Mouse (Mus musculus) common myeloid progenitor, adult 5-6 weeks (primary cell): ENCODE data around the gene Litaf. TPM values are rescaled to one million over a fixed set of nuclear protein-coding genes. Genes with fewer than 3 reads are reported as not detected.

ENCODE experiments used
- ATAC-seq: replicated peaks from 2 replicates; pipeline ENCODE4 v1.8.0; 2016; ENCODE audit warnings: low read depth, mild to moderate bottlenecking, moderate TSS enrichment, inconsistent platforms; ENCODE audit not compliant: poor library complexity, severe bottlenecking
- total RNA-seq: library from RNA; stranded (forward); fragments of 200-1000, 187-1606 nt; gene quantifications from 2 replicates; pipeline ENCODE4 v1.2.3, GENCODE M21; 2017

Gene Litaf
- total RNA-seq, 1 experiment from 2014 or later: 18.4 TPM

DNA sequence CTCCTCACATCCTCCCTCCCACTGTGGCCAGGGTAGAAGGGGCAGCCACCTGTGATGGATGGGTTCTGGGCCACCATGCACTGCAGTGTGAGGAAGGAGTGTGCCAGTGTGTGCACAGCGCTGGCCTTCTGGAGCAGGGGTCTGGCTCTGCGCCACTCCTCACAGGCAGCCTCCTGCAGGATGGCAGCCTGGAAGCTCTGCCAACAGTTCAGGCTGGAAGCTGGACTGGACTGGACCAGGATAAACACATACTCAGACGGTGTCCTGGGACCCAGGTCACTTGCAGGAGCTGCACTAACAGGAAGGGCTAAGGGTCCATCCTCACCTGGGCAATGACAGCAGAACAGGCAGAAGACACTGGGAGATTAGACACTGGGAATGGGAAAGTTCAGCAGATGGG lies 132.6 kb downstream of the Litaf start:
- ATAC-seq: no peak

DNA sequence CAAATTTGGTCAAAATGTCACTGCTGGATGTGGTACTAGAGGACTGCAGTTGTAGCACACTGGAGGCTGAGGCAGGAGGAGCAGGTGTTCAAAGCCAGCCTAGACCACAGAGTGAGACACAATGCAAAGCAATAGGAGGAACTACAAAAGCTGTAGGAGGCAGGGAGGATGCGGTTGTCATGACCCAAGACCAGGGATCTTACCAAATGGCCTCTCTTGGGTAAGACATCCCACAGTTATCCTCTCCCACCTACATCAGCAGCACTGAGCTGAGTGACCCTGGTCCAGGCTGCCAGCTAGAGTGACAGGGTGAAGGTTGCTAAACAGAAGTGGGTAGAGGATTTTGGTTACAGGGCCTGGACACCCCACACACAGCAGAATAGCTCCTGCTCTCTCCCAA lies 138.9 kb downstream of the Litaf start:
- ATAC-seq: peak; percentile 54; the same call in 1 of the 2 replicates

DNA sequence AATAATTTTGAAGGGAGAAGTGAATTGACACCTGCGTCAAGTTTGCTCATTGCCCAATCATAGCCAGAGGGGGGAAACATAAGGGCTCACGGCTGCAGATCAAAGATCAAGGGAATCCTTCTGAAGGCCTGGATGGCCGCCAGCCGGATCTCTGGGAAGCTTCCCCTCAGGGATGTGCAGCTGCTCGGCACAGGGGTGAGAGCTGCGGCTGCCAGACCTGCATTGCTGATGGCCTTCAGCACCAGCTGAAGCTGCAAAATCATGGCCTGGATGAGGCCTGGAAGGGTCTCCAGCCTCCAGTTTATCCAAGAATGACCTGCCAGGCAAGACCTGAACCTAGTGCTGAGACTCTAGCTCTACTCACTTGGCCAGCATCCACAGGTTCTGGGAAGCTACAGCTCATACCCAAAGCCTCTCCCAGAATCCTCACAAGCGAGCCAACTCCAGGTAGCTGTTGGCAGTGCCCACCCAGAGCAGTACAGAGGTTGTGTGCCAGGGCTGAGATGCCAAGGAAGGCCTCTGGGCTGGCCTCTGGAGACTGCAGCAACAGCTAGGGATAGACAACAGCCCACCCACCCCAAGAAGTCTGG lies 140.3 kb downstream of the Litaf start:
- no peak for ATAC-seq

DNA sequence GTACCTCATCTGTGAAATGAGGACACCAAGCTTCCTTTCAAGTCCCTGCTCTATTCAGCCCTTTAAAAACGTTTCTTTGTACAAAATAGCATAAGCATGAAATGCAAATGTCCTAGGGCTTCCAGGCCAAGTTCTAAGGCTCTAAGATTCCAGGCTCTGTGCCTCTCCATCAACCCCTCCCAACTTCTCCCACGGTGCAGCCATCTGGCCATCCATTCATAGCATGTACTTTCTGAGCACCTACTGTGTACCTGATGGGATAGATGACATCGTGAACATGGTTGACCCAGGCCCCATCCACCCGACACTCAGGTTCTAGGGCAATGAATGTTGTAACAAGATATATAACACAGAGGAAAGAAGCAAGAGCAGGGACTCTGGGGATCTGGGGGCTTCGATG lies 142.4 kb downstream of the Litaf start:
- ATAC-seq: no peak

DNA sequence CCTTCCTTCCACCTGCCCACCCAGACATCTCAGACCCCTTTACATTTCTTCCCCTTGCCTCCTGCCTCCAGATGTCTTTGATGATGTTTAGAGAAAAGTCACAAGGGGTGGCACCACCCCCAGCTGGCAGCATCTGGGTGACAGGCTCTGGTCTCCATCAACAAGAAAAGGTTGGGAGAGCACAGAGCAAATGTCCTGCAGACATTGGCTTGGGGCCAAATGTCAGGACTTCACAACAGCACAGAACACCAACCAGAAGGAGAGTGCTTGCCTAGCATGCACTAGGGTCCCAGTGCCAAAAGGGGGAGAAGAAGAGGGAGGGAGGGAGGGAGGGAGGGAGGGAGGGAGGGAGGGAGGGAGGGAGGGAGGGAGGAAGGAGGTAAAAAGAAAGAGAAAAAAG lies 146.1 kb downstream of the Litaf start:
- no peak for ATAC-seq

DNA sequence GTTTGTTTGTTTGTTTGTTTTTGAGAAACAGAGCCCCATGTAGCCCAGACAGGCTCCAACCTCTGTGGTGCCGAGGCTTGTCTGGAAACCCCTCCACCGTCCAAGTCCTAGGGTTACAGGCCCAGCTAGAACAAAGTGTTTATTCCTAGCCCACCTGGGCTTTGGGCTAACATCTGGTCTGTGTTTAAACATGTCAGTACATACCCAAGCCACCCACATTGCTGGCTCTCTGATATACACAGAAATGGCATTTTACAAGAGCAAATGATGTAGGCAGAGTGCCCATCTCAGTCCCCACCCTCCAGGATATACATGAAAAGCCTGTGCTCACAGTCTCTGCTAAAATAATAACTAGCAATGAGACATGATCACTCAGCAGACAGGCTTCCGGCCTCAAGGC lies 149.7 kb downstream of the Litaf start:
- ATAC-seq: no peak

DNA sequence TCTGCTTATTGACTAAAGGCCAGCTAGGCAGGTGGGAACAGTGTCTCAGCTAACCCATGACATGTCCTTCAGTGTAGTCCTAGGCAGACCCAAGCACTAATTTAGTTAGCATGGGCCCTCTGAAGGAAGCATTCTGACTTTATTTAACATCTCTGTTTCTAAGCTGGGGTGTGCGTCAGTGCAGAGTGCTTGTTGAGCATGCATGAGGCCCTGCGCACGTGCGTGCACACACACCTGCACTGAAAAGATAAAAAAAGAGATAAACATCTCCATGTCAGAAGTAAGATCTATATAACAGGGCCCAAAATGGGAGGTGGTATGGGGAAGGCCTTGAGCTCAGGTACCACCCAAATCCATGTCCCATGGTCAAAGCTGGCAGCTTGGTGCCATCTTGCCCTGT lies 150.9 kb downstream of the Litaf start:
- no peak for ATAC-seq

DNA sequence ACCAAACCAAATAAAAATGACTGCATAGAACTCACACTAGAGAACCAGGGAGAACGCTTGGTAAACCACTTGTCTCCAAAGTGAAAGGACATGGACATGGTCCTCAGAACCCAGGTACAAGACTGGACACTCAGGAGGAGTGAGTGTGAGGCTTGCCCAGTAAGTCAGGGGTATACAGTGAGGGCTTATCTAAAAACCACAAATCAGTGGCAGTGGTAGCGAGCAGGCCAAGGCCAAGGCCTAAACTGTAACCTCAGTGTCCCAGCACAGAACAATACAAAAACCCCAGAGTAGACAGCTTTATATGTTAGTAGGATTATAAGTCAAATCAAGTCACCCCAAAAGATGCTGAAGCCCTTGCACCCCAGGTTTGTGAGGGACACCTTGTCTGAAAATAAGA lies 154.9 kb downstream of the Litaf start:
- ATAC-seq: no peak

DNA sequence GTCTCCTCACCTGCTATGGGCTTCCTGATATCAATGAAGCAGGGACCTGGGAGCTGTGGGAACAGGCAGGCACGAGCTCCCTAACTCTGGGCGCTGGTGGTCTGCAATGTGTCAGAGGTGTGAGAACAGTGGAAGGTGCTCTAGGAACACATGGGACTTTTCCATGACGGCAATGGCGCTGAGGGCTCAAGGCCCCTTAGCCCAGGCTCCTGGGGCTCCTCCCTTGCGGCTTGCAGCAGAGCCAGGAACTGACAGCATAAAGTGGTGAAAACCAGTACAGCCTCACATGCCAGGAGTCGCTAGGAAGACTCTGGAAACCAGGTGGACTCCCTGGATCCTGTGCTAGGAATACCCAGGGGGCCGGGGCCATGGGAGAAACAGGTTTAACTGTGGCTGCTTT lies 155.4 kb downstream of the Litaf start:
- ATAC-seq: no peak

Other genes starting within 250 kb of the Litaf start
- gene Rmi2, start 231.1 kb downstream of the Litaf start, total RNA-seq: 5.9 and 8.3 TPM in 2 replicates
- gene Snn, start 5.2 kb downstream of the Litaf start, total RNA-seq: 9.4 and 13.5 TPM in 2 replicates
- 16.2 and 29.3 TPM in 2 replicates for gene Txndc11, start 68.5 kb upstream of the Litaf start, total RNA-seq
- gene Zc3h7a, start 110.2 kb upstream of the Litaf start, total RNA-seq: 218 and 256 TPM in 2 replicates
- 369 and 447 TPM in 2 replicates for gene Rsl1d1, start 137.2 kb upstream of the Litaf start, total RNA-seq
- 201 and 211 TPM in 2 replicates for gene Gspt1, start 188.2 kb upstream of the Litaf start, total RNA-seq
- not detected in 2 replicates for gene Tnfrsf17, start 247.7 kb upstream of the Litaf start, total RNA-seq